In genomic region chr5:145231367-145231871, GRCm38 (mm10) we compare ENCODE assay signal across 8 mouse cellular contexts. TPM values are rescaled to one million over a fixed set of nuclear protein-coding genes. Genes with fewer than 3 reads are reported as not detected.
DNase-seq lines count a peak whose midpoint lies in the region; ATAC-seq lines count a peak whose summit lies in the region.

TSS of gene Zfp655 (plus strand) at chr5:145231715.

- peak within 1 kb of the TSS; percentile 96 for H3K9ac ChIP-seq in hindbrain, embryonic 15.5 days

- peak; percentile 96 for ATAC-seq in hindbrain, embryonic 15.5 days (ENCODE audit: low FRiP score, low read depth)

- peaks cover 21% of the 10 kb centered on the region for H3K4me1 ChIP-seq in hindbrain, embryonic 15.5 days (replicated peaks)

- peak within 1 kb of the TSS; percentile 84 for H3K4me3 ChIP-seq in hindbrain, embryonic 15.5 days

- peak within 1 kb of the TSS; percentile 92 for H3K27ac ChIP-seq in hindbrain, embryonic 15.5 days (replicated peaks)

- WGBS in hindbrain, embryonic 15.5 days = under 1% methylated on average over 42 of the region's 42 CpGs

- peaks cover 24% of the 10 kb centered on the region for H3K36me3 ChIP-seq in hindbrain, embryonic 15.5 days

- H3K9me3 ChIP-seq in hindbrain, embryonic 15.5 days = no peaks in the 10 kb centered on the region

- H3K4me2 ChIP-seq in hindbrain, embryonic 15.5 days = peak within 1 kb of the TSS; percentile 83

- H3K27me3 ChIP-seq in hindbrain, embryonic 15.5 days = no peaks in the 10 kb centered on the region

- peak; percentile 97 for DNase-seq in R1 (ENCODE audit: low read depth, low spot score)
- DNase-seq in cerebellum, postnatal 25 days = peak; percentile 98
- peak; percentile 98 to 99 for DNase-seq in frontal cortex, postnatal 36 days (ENCODE audit: low spot score in 2 of 2)
- DNase-seq in left cerebral cortex, adult 11 months (ENCODE audit: low spot score) = peak; percentile 95
- peak; percentile 98 for DNase-seq in lung, postnatal 4 days
- peak; percentile 93 for DNase-seq in retina, postnatal 7 days (ENCODE audit: low read depth, low spot score)
- DNase-seq in urinary bladder, adult 2 months (ENCODE audit: low spot score) = peak; percentile 96

RNA-seq across cellular contexts. Expression of gene Zfp655, which starts in this region (rescaled TPM):
- 29.0 and 31.6 TPM in 2 replicates for polyA plus RNA-seq in hindbrain, embryonic 15.5 days (2015; fragmentation: Nextera tagmentation; extraction: Ambion mirVana)
- 30.0 and 31.5 TPM in 2 replicates for polyA plus RNA-seq in urinary bladder, adult 2 months (2012; rRNA removed)

Comparison
In these comparisons a context has a peak if more than half of its experiments do, and no peak if none do; other contexts are left out.
1. Peak in every context shown above with its lines: DNase-seq, ATAC-seq, H3K4me3 ChIP-seq and H3K27ac ChIP-seq.